Mouse (Mus musculus) liver, embryonic 14.5 days (tissue): ENCODE data around the gene Clip2.
A peak's percentile ranks its signal among the peaks of the same experiment; 100 is the strongest.

Experiments
- CTCF ChIP-seq: IDR thresholded peaks from 2 replicates; pipeline ENCODE4 v1.5.1; 2016; ENCODE audit warnings: antibody characterized with exemption, low read depth, control low read depth
- EP300 ChIP-seq: IDR thresholded peaks from 2 replicates; pipeline ENCODE4 v1.6.1; 2016; ENCODE audit warnings: antibody characterized with exemption, low read depth

- peak; percentile 98 for TF ChIP-seq CTCF
- TF ChIP-seq EP300 = peak; percentile 42
Observed at GRCm38 (mm10) chr5:134494142-134494541, 58.1 kb downstream of the Clip2 start.
